Mouse (Mus musculus) heart, embryonic 14.5 days (tissue): ENCODE results near the gene Zdhhc3. TPM values are rescaled to one million over a fixed set of nuclear protein-coding genes. Genes with fewer than 3 reads are reported as not detected.

Source experiments
- ATAC-seq: fragments of 200-750 bp; cut with Nextera tagmentation; 2 replicates; pipeline ENCODE4 v1.8.0; 2017; ENCODE audit warnings: low read depth, moderate TSS enrichment; ENCODE audit not compliant: insufficient number of reproducible peaks, insufficient read depth, low FRiP score
- H3K27ac ChIP-seq, 2 experiments: fragments of 200-500 bp in 1 of 2; fragments of 300-500 bp in 1 of 2; sonication (generic) in 1 of 2; replicated peaks in 1 of 2; 2 replicates each; pipeline ENCODE4 v1.5.1; 2012 to 2014; ENCODE audit warnings: low read depth in 2 of 2, low read length in 2 of 2, control low read depth in 1 of 2, mild to moderate bottlenecking in 1 of 2, mixed read lengths in 1 of 2; ENCODE audit not compliant: control insufficient read depth in 1 of 2, insufficient read depth in 1 of 2
- H3K27me3 ChIP-seq: fragments of 300-500 bp; sonication (generic); 2 replicates; pipeline ENCODE4 v1.6.1; 2014; ENCODE audit warnings: mild to moderate bottlenecking, low read length, control low read depth; ENCODE audit not compliant: control insufficient read depth, insufficient read depth
- H3K36me3 ChIP-seq: fragments of 300-500 bp; sonication (generic); 2 replicates; pipeline ENCODE4 v1.6.1; 2014; ENCODE audit warnings: mild to moderate bottlenecking, control low read depth, low read length, mixed read lengths; ENCODE audit not compliant: control insufficient read depth, insufficient read depth
- H3K4me1 ChIP-seq, 2 experiments: fragments of 200-500 bp in 1 of 2; fragments of 300-500 bp in 1 of 2; sonication (generic) in 1 of 2; 2 replicates each; pipeline ENCODE4 v1.6.1; 2012 to 2014; ENCODE audit warnings: low read length in 2 of 2, control low read depth in 1 of 2, mixed read lengths in 1 of 2; ENCODE audit not compliant: control insufficient read depth in 2 of 2, insufficient read depth in 2 of 2
- H3K4me2 ChIP-seq: fragments of 300-500 bp; sonication (generic); 2 replicates; pipeline ENCODE4 v1.6.1; 2014; ENCODE audit warnings: mild to moderate bottlenecking, low read length
- H3K4me3 ChIP-seq, 2 experiments: fragments of 200-500 bp in 1 of 2; fragments of 300-500 bp in 1 of 2; sonication (generic) in 1 of 2; 2 replicates each; pipeline ENCODE4 v1.5.1; 2012 to 2014; ENCODE audit warnings: low read length in 2 of 2, mild to moderate bottlenecking in 2 of 2, control low read depth in 1 of 2, low read depth in 1 of 2, moderate library complexity in 1 of 2; ENCODE audit not compliant: control insufficient read depth in 1 of 2, insufficient read depth in 1 of 2
- H3K9ac ChIP-seq: fragments of 300-500 bp; sonication (generic); 2 replicates; pipeline ENCODE4 v1.6.1; 2014; ENCODE audit warnings: mild to moderate bottlenecking, low read length
- H3K9me3 ChIP-seq: fragments of 300-500 bp; sonication (generic); 2 replicates; pipeline ENCODE4 v1.6.1; 2016; ENCODE audit warnings: low read length, control low read depth; ENCODE audit not compliant: control insufficient read depth
- WGBS: fragments of 180-500 bp; shearing (Covaris S2); extraction: QIAGEN DNeasy Blood & Tissue Kit; methylation state at CpG from one replicate; pipeline ENCODE4 v1.1.7; 2014; 5-methylcytosine and 5-hydroxymethylcytosine counted together
- polyA plus RNA-seq: library from polyadenylated mRNA; unstranded; fragments of >200 nt; fragmentation: Nextera tagmentation; extraction: Ambion mirVana; gene quantifications from 2 replicates; pipeline ENCODE4 v1.2.1, GENCODE M21; 2014

Gene Zdhhc3
- polyA plus RNA-seq, 1 experiment from 2014 or later = 36.9 TPM

DNA sequence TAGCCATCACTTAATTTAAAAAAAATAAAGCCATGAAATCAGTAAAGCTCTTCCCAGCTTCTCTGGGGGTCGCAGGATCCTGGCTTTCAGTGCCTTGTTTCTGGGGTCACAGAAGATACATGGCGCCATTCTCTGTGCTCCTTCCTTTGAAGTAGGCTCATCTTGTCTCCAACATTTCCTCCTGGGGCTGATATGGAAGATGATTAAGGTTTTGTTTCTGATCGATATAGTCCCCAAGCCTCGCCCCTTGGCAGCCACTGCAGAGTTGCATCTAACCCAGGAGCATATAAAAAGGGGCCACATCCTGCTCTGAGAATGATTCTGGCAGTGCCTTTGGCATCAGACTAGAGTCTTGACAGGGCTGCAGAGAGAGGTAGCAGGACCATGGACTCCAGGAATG, 78.6 kb downstream of the Zdhhc3 start, which contains the start of gene Tgm4:
Gene Tgm4 (plus strand): TSS at position 301 of the 400 bp plus-strand sequence.
- no peak within 1 kb of the TSS for H3K9ac ChIP-seq
- H3K4me3 ChIP-seq = no peak within 1 kb of the TSS
- 73% methylated on average over 4 of the region's 4 CpGs for WGBS
- H3K27me3 ChIP-seq = no peaks in the 10 kb centered on the region
- H3K9me3 ChIP-seq = no peaks in the 10 kb centered on the region
- no peaks in the 10 kb centered on the region for H3K4me1 ChIP-seq
- ATAC-seq = no peak
- no peaks in the 10 kb centered on the region for H3K36me3 ChIP-seq
- no peak within 1 kb of the TSS for H3K27ac ChIP-seq
- H3K4me2 ChIP-seq = no peak within 1 kb of the TSS

DNA sequence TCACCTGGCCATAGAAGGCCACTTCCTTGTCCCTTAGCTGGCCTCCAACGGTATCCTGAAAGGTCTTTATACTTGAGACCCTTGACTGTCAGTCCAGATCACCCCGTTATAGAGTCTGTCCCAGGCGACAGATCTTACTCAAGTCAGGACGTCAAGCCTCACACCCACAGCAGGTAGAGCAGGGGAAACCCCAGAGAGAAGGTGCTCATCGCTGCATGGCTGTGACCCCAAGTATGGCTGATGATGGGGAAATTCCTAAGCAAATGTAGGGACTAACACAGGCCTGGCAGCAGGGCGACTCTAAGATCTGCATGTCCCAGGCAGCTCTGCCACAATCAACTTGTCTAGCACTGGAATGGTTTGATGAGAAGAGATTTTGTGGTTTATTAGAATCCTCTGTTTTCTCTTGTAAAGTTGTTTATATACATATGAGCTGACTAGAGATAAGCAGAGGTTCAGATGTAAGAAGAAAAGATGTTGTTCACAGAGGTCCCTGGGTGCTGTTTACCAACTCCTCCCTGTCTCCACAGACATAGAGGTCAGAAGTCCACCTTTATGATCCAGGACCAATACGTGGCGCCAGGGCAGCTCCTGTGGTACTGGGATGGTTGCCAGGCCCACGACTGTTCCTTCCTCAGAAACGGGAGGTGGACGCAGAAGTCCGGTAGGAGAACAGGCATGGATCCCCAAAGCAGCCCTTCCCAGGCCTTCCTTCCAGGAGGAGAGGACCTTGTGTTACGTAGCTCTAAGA, 81.3 kb downstream of the Zdhhc3 start:
- H3K4me3 ChIP-seq = no peak overlapping the region
- H3K27me3 ChIP-seq = no peaks in the 10 kb centered on the region
- no peak for ATAC-seq
- no peak overlapping the region for H3K9ac ChIP-seq
- H3K9me3 ChIP-seq = no peaks in the 10 kb centered on the region
- WGBS = 77% methylated on average over 13 of the region's 13 CpGs
- H3K27ac ChIP-seq = no peak overlapping the region
- no peaks in the 10 kb centered on the region for H3K36me3 ChIP-seq
- H3K4me2 ChIP-seq = no peak overlapping the region
- no peaks in the 10 kb centered on the region for H3K4me1 ChIP-seq

DNA sequence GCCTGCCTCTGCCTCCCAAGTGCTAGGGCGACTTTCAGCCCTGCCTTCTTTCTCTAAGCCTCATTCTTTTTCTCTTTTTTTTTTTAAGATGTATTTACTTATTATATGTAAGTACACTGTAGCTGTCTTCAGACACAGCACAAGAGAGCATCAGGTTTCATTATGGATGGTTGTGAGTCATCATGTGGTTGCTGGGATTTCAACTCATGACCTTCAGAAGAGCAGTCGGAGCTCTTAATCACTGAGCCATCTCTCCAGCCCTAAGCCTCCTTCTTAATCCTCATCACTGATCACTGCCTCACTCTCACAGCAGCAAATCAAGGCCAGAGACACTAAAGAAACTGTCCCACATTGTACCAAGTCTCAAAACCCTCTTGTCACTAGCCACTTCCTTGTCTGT, 88.8 kb downstream of the Zdhhc3 start:
- no peaks in the 10 kb centered on the region for H3K27me3 ChIP-seq
- H3K27ac ChIP-seq = no peak overlapping the region
- H3K4me1 ChIP-seq = peaks cover 3 to 19% of the 10 kb centered on the region in 2 experiments
- no peak for ATAC-seq
- H3K9me3 ChIP-seq = no peaks in the 10 kb centered on the region
- WGBS = 80% methylated on average over 2 of the region's 2 CpGs
- H3K4me3 ChIP-seq = no peak overlapping the region
- H3K36me3 ChIP-seq = no peaks in the 10 kb centered on the region
- no peak overlapping the region for H3K9ac ChIP-seq
- H3K4me2 ChIP-seq = no peak overlapping the region

DNA sequence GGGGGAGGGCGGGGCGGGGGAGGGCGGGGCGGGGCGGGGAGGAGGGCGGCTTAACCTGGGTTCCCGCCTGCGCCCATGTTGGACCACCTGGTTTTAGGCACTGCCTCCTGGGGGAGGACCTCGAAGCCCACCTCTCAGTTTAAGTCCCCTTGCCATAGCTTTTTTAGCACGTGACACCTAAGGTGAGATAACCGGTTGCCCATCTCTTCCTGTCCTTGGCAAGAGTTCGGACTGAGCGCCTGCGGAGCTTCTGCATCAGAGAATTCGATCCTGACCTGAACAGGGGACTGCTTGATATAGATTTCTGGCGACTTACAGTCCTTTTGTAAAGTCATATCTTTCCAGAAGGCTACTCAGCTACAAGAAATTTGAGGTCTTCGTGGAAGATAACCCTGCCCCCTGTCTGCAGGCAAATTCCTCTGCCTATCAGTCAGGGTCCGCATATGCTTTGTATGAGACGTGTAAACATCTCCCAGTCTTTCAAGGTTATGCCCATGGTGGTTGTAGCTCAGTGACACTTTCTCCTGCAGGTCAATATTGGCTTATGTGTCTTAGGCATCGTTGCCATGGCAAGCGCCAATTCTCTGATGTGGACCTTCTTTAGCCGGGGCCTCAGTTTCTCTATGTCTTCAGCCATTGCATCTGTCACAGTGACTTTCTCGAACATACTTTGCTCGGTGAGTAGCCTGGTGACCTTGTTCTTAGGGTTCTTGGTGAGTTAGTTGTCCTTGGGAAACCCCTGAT, 91.2 kb downstream of the Zdhhc3 start:
- Histone ChIP-seq H3K4me1 (peaks cover 3 to 19% of the 10 kb centered on the region in 2 experiments), H3K27me3 (no peaks in the 10 kb centered on the region), H3K36me3 (peaks cover 18% of the 10 kb centered on the region), H3K9me3 (no peaks in the 10 kb centered on the region), H3K9ac (peak overlapping the region; percentile 52; the same call in 1 of the 2 replicates), H3K4me3 (peak overlapping the region; percentile 56 to 77), H3K27ac (no peak overlapping the region), H3K4me2 (peak overlapping the region; percentile 89)
- ATAC-seq = no peak
- 35% methylated on average over 18 of the region's 24 CpGs for WGBS

DNA sequence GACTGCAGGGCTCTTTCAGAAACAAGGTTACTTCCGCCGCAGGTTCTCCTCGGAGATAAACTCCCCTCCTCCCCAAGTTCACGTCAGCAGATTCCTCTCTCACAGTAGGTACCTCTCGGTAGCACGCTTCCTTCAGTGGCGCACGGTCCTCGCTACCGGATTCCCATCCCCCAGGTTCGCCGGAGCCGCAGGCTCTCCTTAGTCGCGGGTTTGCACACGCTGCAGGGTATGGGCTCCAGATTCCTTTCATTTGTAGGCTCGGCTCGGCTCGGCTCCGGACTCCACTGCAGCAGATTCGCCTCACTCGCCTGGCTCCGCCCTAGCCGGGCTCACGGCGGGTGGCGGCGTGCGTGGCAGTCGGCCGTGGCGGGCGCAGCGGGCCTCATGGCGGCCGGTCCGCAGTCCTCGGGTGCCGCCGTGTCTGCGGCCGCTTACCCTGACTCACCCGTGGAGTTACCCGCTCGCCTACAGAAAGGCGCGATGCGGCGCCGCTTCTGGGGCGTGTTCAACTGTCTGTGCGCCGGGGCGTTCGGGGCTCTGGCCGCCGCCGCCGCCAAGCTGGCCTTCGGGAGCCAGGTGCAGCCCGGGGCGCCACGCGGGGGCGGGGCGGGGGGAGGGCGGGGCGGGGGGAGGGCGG, 91.9 kb downstream of the Zdhhc3 start, which contains the start of gene Tmem42:
Gene Tmem42 (plus strand): TSS at position 332 of the 637 bp plus-strand sequence.
- peak within 1 kb of the TSS; percentile 84 for H3K9ac ChIP-seq
- under 1% methylated on average over 40 of the region's 69 CpGs for WGBS
- H3K4me3 ChIP-seq = peak within 1 kb of the TSS; percentile 77 to 96
- H3K27ac ChIP-seq = peak within 1 kb of the TSS; percentile 89 to 95
- peaks cover 25% of the 10 kb centered on the region for H3K36me3 ChIP-seq
- H3K4me1 ChIP-seq = peaks cover 3 to 19% of the 10 kb centered on the region in 2 experiments
- no peaks in the 10 kb centered on the region for H3K9me3 ChIP-seq
- peak; percentile 94 for ATAC-seq
- no peaks in the 10 kb centered on the region for H3K27me3 ChIP-seq
- H3K4me2 ChIP-seq = peak within 1 kb of the TSS; percentile 89

Other genes with a start within 250 kb of the Zdhhc3 start
- 34.8 and 36.7 TPM in 2 replicates for gene Zfp445, start 247.2 kb downstream of the Zdhhc3 start, polyA plus RNA-seq
- gene Zkscan7, start 227.5 kb downstream of the Zdhhc3 start, polyA plus RNA-seq = 1.1 and 1.5 TPM in 2 replicates
- gene Zfp105, start 190.1 kb downstream of the Zdhhc3 start, polyA plus RNA-seq = 10.8 and 11.5 TPM in 2 replicates
- 28.0 and 30.0 TPM in 2 replicates for gene 1110059G10Rik, start 162.2 kb downstream of the Zdhhc3 start, polyA plus RNA-seq
- 22.2 and 26.2 TPM in 2 replicates for gene Kif15, start 162.2 kb downstream of the Zdhhc3 start, polyA plus RNA-seq
- gene Tmem42, start 91.9 kb downstream of the Zdhhc3 start, polyA plus RNA-seq = 23.0 and 23.5 TPM in 2 replicates
- 0.35 and 0.49 TPM in 2 replicates for gene Tgm4, start 78.5 kb downstream of the Zdhhc3 start, polyA plus RNA-seq
- gene Exosc7, start within 50 bp of the Zdhhc3 start, polyA plus RNA-seq = 68.0 and 72.9 TPM in 2 replicates
- not detected in 2 replicates for gene Clec3b, start 37.7 kb upstream of the Zdhhc3 start, polyA plus RNA-seq
- 0.14 TPM in 1 of 2 replicates, not detected in the other for gene Cdcp1, start 102.8 kb upstream of the Zdhhc3 start, polyA plus RNA-seq
- gene Tmem158, start 147.6 kb upstream of the Zdhhc3 start, polyA plus RNA-seq = 6.6 and 7.2 TPM in 2 replicates